Mouse (Mus musculus) forebrain, embryonic 13.5 days (tissue): ENCODE data around the gene Cnpy3. TPM values are rescaled to one million over a fixed set of nuclear protein-coding genes. Genes with fewer than 3 reads are reported as not detected.

Source experiments
- ATAC-seq: fragments of 200-750 bp; cut with Nextera tagmentation; 2 replicates; pipeline ENCODE4 v1.8.0; 2017
- H3K27ac ChIP-seq: fragments of 300-500 bp; sonication (generic); 2 replicates; pipeline ENCODE4 v1.5.1; 2015; ENCODE audit warnings: inconsistent platforms, mild to moderate bottlenecking, moderate library complexity
- H3K27me3 ChIP-seq: fragments of 300-500 bp; sonication (generic); 2 replicates; pipeline ENCODE4 v1.6.1; 2015; ENCODE audit warnings: mild to moderate bottlenecking, inconsistent platforms
- H3K36me3 ChIP-seq: fragments of 300-500 bp; sonication (generic); 2 replicates; pipeline ENCODE4 v1.6.1; 2015; ENCODE audit warnings: mild to moderate bottlenecking, inconsistent platforms; ENCODE audit not compliant: poor library complexity, severe bottlenecking
- H3K4me1 ChIP-seq: fragments of 300-500 bp; sonication (generic); 2 replicates; pipeline ENCODE4 v1.6.1; 2015; ENCODE audit warnings: inconsistent platforms
- H3K4me2 ChIP-seq: fragments of 300-500 bp; sonication (generic); 2 replicates; pipeline ENCODE4 v1.6.1; 2015; ENCODE audit warnings: inconsistent platforms, mild to moderate bottlenecking, moderate library complexity
- H3K4me3 ChIP-seq: fragments of 300-500 bp; sonication (generic); 2 replicates; pipeline ENCODE4 v1.5.1; 2015; ENCODE audit warnings: mild to moderate bottlenecking, inconsistent platforms
- H3K9ac ChIP-seq: fragments of 300-500 bp; sonication (generic); 2 replicates; pipeline ENCODE4 v1.6.1; 2015; ENCODE audit warnings: mild to moderate bottlenecking, inconsistent platforms
- H3K9me3 ChIP-seq: fragments of 300-500 bp; sonication (generic); replicated peaks from 2 replicates; pipeline ENCODE4 v1.6.1; 2016; ENCODE audit warnings: inconsistent platforms
- WGBS: fragments of 180-500 bp; shearing (Covaris S2); methylation state at CpG from one replicate; pipeline ENCODE4 v1.1.7; 2015; 5-methylcytosine and 5-hydroxymethylcytosine counted together
- polyA plus RNA-seq: library from polyadenylated mRNA; unstranded; fragments of >200 nt; fragmentation: Nextera tagmentation; extraction: Ambion mirVana; gene quantifications from 2 replicates; pipeline ENCODE4 v1.2.1, GENCODE M21; 2015

The Cnpy3 gene
- polyA plus RNA-seq, 1 experiment from 2014 or later = 56.2 TPM

DNA sequence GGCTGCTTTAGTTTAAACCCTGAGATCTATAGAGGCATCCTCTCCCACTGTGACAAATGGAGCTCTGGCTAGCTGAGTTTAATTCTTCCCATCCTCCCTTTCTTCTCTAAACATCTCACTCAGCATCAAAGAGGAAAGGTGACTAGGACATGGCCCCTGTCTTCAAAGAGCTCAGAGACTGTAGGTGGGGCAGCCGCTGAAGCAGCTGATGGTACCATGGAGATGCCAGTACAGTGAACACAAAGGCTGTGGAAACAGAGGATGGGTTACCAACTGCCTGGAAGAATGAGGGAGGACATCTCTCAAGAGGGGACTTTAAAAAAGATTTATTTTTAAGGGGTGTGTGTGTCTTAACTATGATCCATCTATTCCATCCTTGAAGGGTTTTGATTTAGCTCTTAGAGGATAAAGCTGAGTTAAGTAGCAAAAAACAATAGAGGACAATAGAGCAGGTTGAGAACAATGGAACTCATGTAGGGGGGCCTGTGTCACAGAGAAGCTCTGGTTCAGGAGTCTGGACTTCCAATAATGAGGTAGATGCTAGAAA, 57.4 kb downstream of the Cnpy3 start:
- Histone ChIP-seq H3K4me3 (no peak overlapping the region), H3K9ac (no peak overlapping the region), H3K27me3 (no peaks in the 10 kb centered on the region), H3K9me3 (no peaks in the 10 kb centered on the region), H3K27ac (no peak overlapping the region), H3K4me1 (no peaks in the 10 kb centered on the region), H3K4me2 (no peak overlapping the region), H3K36me3 (peaks cover 45% of the 10 kb centered on the region)
- no peak for ATAC-seq
- WGBS = 81% methylated on average over 1 of the region's 1 CpGs

GRCm38 (mm10) chr17:46691390-46691789, 60.6 kb downstream of the Cnpy3 start:
- Histone ChIP-seq H3K36me3 (peaks cover 43% of the 10 kb centered on the region), H3K27me3 (no peaks in the 10 kb centered on the region), H3K9ac (no peak overlapping the region), H3K4me3 (no peak overlapping the region), H3K27ac (no peak overlapping the region), H3K4me1 (no peaks in the 10 kb centered on the region), H3K9me3 (no peaks in the 10 kb centered on the region), H3K4me2 (no peak overlapping the region)
- ATAC-seq = no peak
- WGBS = 89% methylated on average over 2 of the region's 2 CpGs

GRCm38 (mm10) chr17:46690665-46691064, 61.3 kb downstream of the Cnpy3 start:
- H3K9ac ChIP-seq = no peak overlapping the region
- WGBS = 94% methylated on average over 12 of the region's 12 CpGs
- H3K27me3 ChIP-seq = no peaks in the 10 kb centered on the region
- H3K9me3 ChIP-seq = no peaks in the 10 kb centered on the region
- ATAC-seq = no peak
- peaks cover 43% of the 10 kb centered on the region for H3K36me3 ChIP-seq
- H3K4me3 ChIP-seq = no peak overlapping the region
- no peaks in the 10 kb centered on the region for H3K4me1 ChIP-seq
- no peak overlapping the region for H3K27ac ChIP-seq
- no peak overlapping the region for H3K4me2 ChIP-seq

DNA sequence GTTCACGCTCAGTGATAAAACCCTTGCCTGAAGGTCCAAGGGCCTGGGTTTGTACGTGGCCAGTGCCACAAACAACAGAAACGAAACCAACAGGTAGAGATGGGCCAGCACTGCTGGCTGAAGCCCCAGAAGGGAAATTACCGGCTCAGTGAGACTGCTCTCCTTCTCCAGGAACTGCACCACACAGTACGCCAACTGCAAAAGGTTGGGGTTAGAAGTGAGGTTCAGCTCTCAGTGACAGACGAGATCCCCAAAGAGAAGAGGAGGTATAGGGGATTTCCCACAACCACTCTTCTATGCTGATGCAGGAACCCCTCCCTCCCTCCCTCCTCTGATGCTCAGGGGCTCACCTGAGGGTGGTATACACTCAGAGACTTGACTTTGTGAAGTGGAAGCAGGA, 66.1 kb downstream of the Cnpy3 start:
- WGBS = 90% methylated on average over 6 of the region's 6 CpGs
- peaks cover 55% of the 10 kb centered on the region for H3K36me3 ChIP-seq

More for the DNA sequence above, 66.1 kb downstream of the Cnpy3 start:
- H3K9ac ChIP-seq = no peak overlapping the region
- no peaks in the 10 kb centered on the region for H3K9me3 ChIP-seq
- H3K4me1 ChIP-seq = peaks cover 9% of the 10 kb centered on the region
- no peaks in the 10 kb centered on the region for H3K27me3 ChIP-seq
- ATAC-seq = no peak
- H3K27ac ChIP-seq = no peak overlapping the region
- H3K4me3 ChIP-seq = no peak overlapping the region
- H3K4me2 ChIP-seq = no peak overlapping the region

Other genes starting within 250 kb of the Cnpy3 start
- gene Cul9, start 205.8 kb downstream of the Cnpy3 start, polyA plus RNA-seq = 9.8 and 12.4 TPM in 2 replicates
- gene Srf, start 196.0 kb downstream of the Cnpy3 start, polyA plus RNA-seq = 4.2 and 4.4 TPM in 2 replicates
- gene Ptk7, start 122.7 kb downstream of the Cnpy3 start, polyA plus RNA-seq = 32.5 and 35.3 TPM in 2 replicates
- gene Klc4, start 106.2 kb downstream of the Cnpy3 start, polyA plus RNA-seq = 44.3 and 47.7 TPM in 2 replicates
- 89.0 and 97.3 TPM in 2 replicates for gene Mrpl2, start 106.0 kb downstream of the Cnpy3 start, polyA plus RNA-seq
- gene Cul7, start 101.9 kb downstream of the Cnpy3 start, polyA plus RNA-seq = 33.5 and 39.0 TPM in 2 replicates
- 54.5 and 59.7 TPM in 2 replicates for gene Rrp36, start 77.9 kb downstream of the Cnpy3 start, polyA plus RNA-seq
- gene Mea1, start 73.4 kb downstream of the Cnpy3 start, polyA plus RNA-seq = 196 and 208 TPM in 2 replicates
- gene Klhdc3, start 71.3 kb downstream of the Cnpy3 start, polyA plus RNA-seq = 145 and 147 TPM in 2 replicates
- 85.4 and 103 TPM in 2 replicates for gene Ppp2r5d, start 47.1 kb downstream of the Cnpy3 start, polyA plus RNA-seq
- 18.9 and 21.3 TPM in 2 replicates for gene Pex6, start 40.8 kb downstream of the Cnpy3 start, polyA plus RNA-seq
- gene Gnmt, start 23.0 kb downstream of the Cnpy3 start, polyA plus RNA-seq = 0.52 and 0.58 TPM in 2 replicates
- gene Ptcra, start 11.5 kb upstream of the Cnpy3 start, polyA plus RNA-seq = 0.21 and 0.45 TPM in 2 replicates
- 64.2 and 69.0 TPM in 2 replicates for gene 2310039H08Rik, start 20.4 kb upstream of the Cnpy3 start, polyA plus RNA-seq
- 142 and 143 TPM in 2 replicates for gene Rpl7l1, start 30.5 kb upstream of the Cnpy3 start, polyA plus RNA-seq
- 5.2 and 5.8 TPM in 2 replicates for gene Bicral, start 106.3 kb upstream of the Cnpy3 start, polyA plus RNA-seq
- gene Tbcc, start 138.5 kb upstream of the Cnpy3 start, polyA plus RNA-seq = 51.3 and 53.5 TPM in 2 replicates
- gene Prph2, start 158.2 kb upstream of the Cnpy3 start, polyA plus RNA-seq = not detected in 2 replicates